Mouse (Mus musculus): ENCODE measurements around the gene Cc2d1b.

The Cc2d1b gene

GRCm38 (mm10) chr4:108638752-108639151, 19.0 kb downstream of the Cc2d1b start:
- peak; percentile 39 for DNase-seq (ENCODE audit: low read depth)

- peak; percentile 11 for DNase-seq (ENCODE audit: low read depth)
Observed at GRCm38 (mm10) chr4:108664407-108664806, 44.7 kb downstream of the Cc2d1b start.

Data from naive thymus-derived CD4-positive, alpha-beta T cell, adult 2 months (primary cell).